Mouse (Mus musculus) hindbrain, embryonic 14.5 days (tissue): ENCODE results near the gene Pak4. TPM values are rescaled to one million over a fixed set of nuclear protein-coding genes. Genes with fewer than 3 reads are reported as not detected.

Experiments used
- ATAC-seq: fragments of 200-750 bp; cut with Nextera tagmentation; 2 replicates; pipeline ENCODE4 v1.8.0; 2017; ENCODE audit warnings: moderate number of reproducible peaks, mild to moderate bottlenecking, moderate TSS enrichment, moderate library complexity; ENCODE audit not compliant: low FRiP score
- DNase-seq: peaks from one replicate; pipeline ENCODE4 v3.0.0-alpha.2; 2015; ENCODE audit warnings: low spot score
- H3K27ac ChIP-seq: fragments of 300-500 bp; sonication (generic); 2 replicates; pipeline ENCODE4 v1.5.1; 2014; ENCODE audit warnings: mild to moderate bottlenecking, moderate library complexity
- H3K27me3 ChIP-seq: fragments of 300-500 bp; sonication (generic); 2 replicates; pipeline ENCODE4 v1.6.1; 2014; ENCODE audit warnings: mild to moderate bottlenecking, low read length, mixed read lengths; ENCODE audit not compliant: control insufficient read depth, insufficient read depth
- H3K36me3 ChIP-seq: fragments of 300-500 bp; sonication (generic); replicated peaks from 2 replicates; pipeline ENCODE4 v1.6.1; 2014; ENCODE audit not compliant: control insufficient read depth, insufficient read depth
- H3K4me1 ChIP-seq: fragments of 300-500 bp; sonication (generic); replicated peaks from 2 replicates; pipeline ENCODE4 v1.6.1; 2014; ENCODE audit warnings: antibody characterized with exemption, low read length, mixed read lengths; ENCODE audit not compliant: control insufficient read depth, insufficient read depth
- H3K4me2 ChIP-seq: fragments of 300-500 bp; sonication (generic); replicated peaks from 2 replicates; pipeline ENCODE4 v1.6.1; 2014; ENCODE audit warnings: mild to moderate bottlenecking, moderate library complexity
- H3K4me3 ChIP-seq: fragments of 300-500 bp; sonication (generic); replicated peaks from 2 replicates; pipeline ENCODE4 v1.5.1; 2014; ENCODE audit warnings: mild to moderate bottlenecking, low read length
- H3K9ac ChIP-seq: fragments of 300-500 bp; sonication (generic); 2 replicates; pipeline ENCODE4 v1.6.1; 2014
- H3K9me3 ChIP-seq: fragments of 300-500 bp; sonication (generic); 2 replicates; pipeline ENCODE4 v1.6.1; 2016; ENCODE audit warnings: low read length; ENCODE audit not compliant: control insufficient read depth
- WGBS: fragments of 180-500 bp; shearing (Covaris S2); extraction: QIAGEN DNeasy Blood & Tissue Kit; methylation state at CpG from one replicate; pipeline ENCODE4 v1.1.7; 2014; 5-methylcytosine and 5-hydroxymethylcytosine counted together
- polyA plus RNA-seq: library from polyadenylated mRNA; unstranded; fragments of >200 nt; fragmentation: Nextera tagmentation; extraction: Ambion mirVana; gene quantifications from 2 replicates; pipeline ENCODE4 v1.2.1, GENCODE M21; 2014

The Pak4 gene
- polyA plus RNA-seq, 1 experiment from 2014 or later, result 13.2 TPM

- no peak for ATAC-seq
- peak; percentile 40 for DNase-seq
- H3K9me3 ChIP-seq, result no peaks in the 10 kb centered on the region
- no peaks in the 10 kb centered on the region for H3K27me3 ChIP-seq
- H3K9ac ChIP-seq, result 0 out of 2 replicates have a peak overlapping the region, but pooled peaks have one; percentile 17
- no peak overlapping the region for H3K4me2 ChIP-seq
- no peak overlapping the region; the same call in 1 of the 2 replicates for H3K27ac ChIP-seq
- 46% methylated on average over 5 of the region's 5 CpGs for WGBS
- no peaks in the 10 kb centered on the region; the same call in 1 of the 2 replicates for H3K4me1 ChIP-seq
- H3K4me3 ChIP-seq, result no peak overlapping the region
- H3K36me3 ChIP-seq, result peaks cover 25% of the 10 kb centered on the region
These were observed 26.9 kb downstream of the Pak4 start for GRCm38 (mm10) chr7:28570982-28571682.

GRCm38 (mm10) chr7:28570291-28570981 lies 27.5 kb downstream of the Pak4 start:
- Histone ChIP-seq H3K36me3 (peaks cover 32% of the 10 kb centered on the region), H3K27ac (no peak overlapping the region), H3K4me2 (no peak overlapping the region), H3K9me3 (no peaks in the 10 kb centered on the region), H3K4me1 (no peaks in the 10 kb centered on the region; the same call in 1 of the 2 replicates), H3K9ac (0 out of 2 replicates have a peak overlapping the region, but pooled peaks have one; percentile 17), H3K27me3 (no peaks in the 10 kb centered on the region), H3K4me3 (no peak overlapping the region)
- 70% methylated on average over 12 of the region's 12 CpGs for WGBS
- peak; percentile 24 for DNase-seq
- ATAC-seq, result no peak

GRCm38 (mm10) chr7:28568253-28568652 lies 29.7 kb downstream of the Pak4 start:
- H3K36me3 ChIP-seq, result peaks cover 53% of the 10 kb centered on the region
- no peak overlapping the region for H3K27ac ChIP-seq
- H3K9ac ChIP-seq, result no peak overlapping the region
- DNase-seq (peak; percentile 66), ATAC-seq (no peak)
- no peak overlapping the region for H3K4me2 ChIP-seq
- no peaks in the 10 kb centered on the region; the same call in 1 of the 2 replicates for H3K4me1 ChIP-seq
- H3K27me3 ChIP-seq, result no peaks in the 10 kb centered on the region
- H3K9me3 ChIP-seq, result no peaks in the 10 kb centered on the region
- no peak overlapping the region for H3K4me3 ChIP-seq

- DNase-seq, result no peak
- 92% methylated on average over 4 of the region's 4 CpGs for WGBS
- Histone ChIP-seq H3K27me3 (no peaks in the 10 kb centered on the region), H3K9me3 (no peaks in the 10 kb centered on the region), H3K4me3 (no peak overlapping the region), H3K36me3 (peaks cover 60% of the 10 kb centered on the region), H3K9ac (no peak overlapping the region), H3K27ac (no peak overlapping the region), H3K4me2 (no peak overlapping the region), H3K4me1 (no peaks in the 10 kb centered on the region; the same call in 1 of the 2 replicates)
- no peak for ATAC-seq
These were observed 30.4 kb downstream of the Pak4 start for GRCm38 (mm10) chr7:28567539-28567938.

GRCm38 (mm10) chr7:28565407-28565806 lies 32.6 kb downstream of the Pak4 start:
- ATAC-seq, result no peak
- WGBS, result 87% methylated on average over 5 of the region's 5 CpGs

GRCm38 (mm10) chr7:28562951-28563350 lies 35.0 kb downstream of the Pak4 start:
- Histone ChIP-seq H3K27me3 (no peaks in the 10 kb centered on the region), H3K4me1 (no peaks in the 10 kb centered on the region), H3K36me3 (peaks cover 85% of the 10 kb centered on the region), H3K9me3 (no peaks in the 10 kb centered on the region), H3K9ac (no peak overlapping the region), H3K4me2 (no peak overlapping the region), H3K4me3 (no peak overlapping the region), H3K27ac (no peak overlapping the region)
- 92% methylated on average over 13 of the region's 13 CpGs for WGBS
- DNase-seq, result no peak
- ATAC-seq, result no peak

More at GRCm38 (mm10) chr7:28565407-28565806, 32.6 kb downstream of the Pak4 start:
- Histone ChIP-seq H3K4me3 (no peak overlapping the region), H3K27ac (no peak overlapping the region), H3K4me2 (no peak overlapping the region), H3K4me1 (no peaks in the 10 kb centered on the region; the same call in 1 of the 2 replicates), H3K9ac (no peak overlapping the region), H3K36me3 (peaks cover 69% of the 10 kb centered on the region), H3K9me3 (no peaks in the 10 kb centered on the region), H3K27me3 (no peaks in the 10 kb centered on the region)
- DNase-seq, result no peak

- H3K9me3 ChIP-seq, result no peaks in the 10 kb centered on the region
- no peak overlapping the region for H3K27ac ChIP-seq
- peaks cover 83% of the 10 kb centered on the region for H3K36me3 ChIP-seq
- no peak overlapping the region for H3K4me2 ChIP-seq
- H3K9ac ChIP-seq, result no peak overlapping the region
- WGBS, result 88% methylated on average over 12 of the region's 13 CpGs
- H3K27me3 ChIP-seq, result no peaks in the 10 kb centered on the region
- H3K4me1 ChIP-seq, result no peaks in the 10 kb centered on the region
- no peak for DNase-seq
- H3K4me3 ChIP-seq, result no peak overlapping the region
- no peak for ATAC-seq
These were observed 35.6 kb downstream of the Pak4 start for GRCm38 (mm10) chr7:28562371-28562770.

- Histone ChIP-seq H3K36me3 (peaks cover 78% of the 10 kb centered on the region), H3K4me2 (no peak overlapping the region), H3K27me3 (no peaks in the 10 kb centered on the region), H3K9ac (no peak overlapping the region), H3K4me1 (no peaks in the 10 kb centered on the region), H3K9me3 (no peaks in the 10 kb centered on the region), H3K4me3 (no peak overlapping the region), H3K27ac (no peak overlapping the region)
- 92% methylated on average over 11 of the region's 11 CpGs for WGBS
- ATAC-seq (no peak), DNase-seq (no peak)
These were observed 36.0 kb downstream of the Pak4 start for GRCm38 (mm10) chr7:28561967-28562366.

GRCm38 (mm10) chr7:28560856-28561255 lies 37.1 kb downstream of the Pak4 start:
- ATAC-seq (no peak), DNase-seq (no peak)
- H3K4me3 ChIP-seq, result no peak overlapping the region
- no peak overlapping the region for H3K27ac ChIP-seq
- no peak overlapping the region for H3K9ac ChIP-seq
- H3K4me2 ChIP-seq, result no peak overlapping the region
- H3K4me1 ChIP-seq, result no peaks in the 10 kb centered on the region
- H3K9me3 ChIP-seq, result no peaks in the 10 kb centered on the region
- H3K36me3 ChIP-seq, result peaks cover 67% of the 10 kb centered on the region
- H3K27me3 ChIP-seq, result no peaks in the 10 kb centered on the region
- WGBS, result 92% methylated on average over 10 of the region's 10 CpGs
